Mouse (Mus musculus) E14TG2a.4 (cell line): ENCODE data around the gene Polr2h.

Source experiments
- CTCF ChIP-seq: conservative IDR thresholded peaks from 2 replicates; pipeline ENCODE4 v1.5.1; 2014; ENCODE audit warnings: low read length
- NANOG ChIP-seq: IDR thresholded peaks from 2 replicates; pipeline ENCODE4 v1.6.1; 2014; ENCODE audit warnings: borderline replicate concordance, low read length, mixed read lengths
- POU5F1 ChIP-seq: IDR thresholded peaks from 2 replicates; pipeline ENCODE4 v1.6.1; 2014; ENCODE audit warnings: low read length, borderline replicate concordance

DNA sequence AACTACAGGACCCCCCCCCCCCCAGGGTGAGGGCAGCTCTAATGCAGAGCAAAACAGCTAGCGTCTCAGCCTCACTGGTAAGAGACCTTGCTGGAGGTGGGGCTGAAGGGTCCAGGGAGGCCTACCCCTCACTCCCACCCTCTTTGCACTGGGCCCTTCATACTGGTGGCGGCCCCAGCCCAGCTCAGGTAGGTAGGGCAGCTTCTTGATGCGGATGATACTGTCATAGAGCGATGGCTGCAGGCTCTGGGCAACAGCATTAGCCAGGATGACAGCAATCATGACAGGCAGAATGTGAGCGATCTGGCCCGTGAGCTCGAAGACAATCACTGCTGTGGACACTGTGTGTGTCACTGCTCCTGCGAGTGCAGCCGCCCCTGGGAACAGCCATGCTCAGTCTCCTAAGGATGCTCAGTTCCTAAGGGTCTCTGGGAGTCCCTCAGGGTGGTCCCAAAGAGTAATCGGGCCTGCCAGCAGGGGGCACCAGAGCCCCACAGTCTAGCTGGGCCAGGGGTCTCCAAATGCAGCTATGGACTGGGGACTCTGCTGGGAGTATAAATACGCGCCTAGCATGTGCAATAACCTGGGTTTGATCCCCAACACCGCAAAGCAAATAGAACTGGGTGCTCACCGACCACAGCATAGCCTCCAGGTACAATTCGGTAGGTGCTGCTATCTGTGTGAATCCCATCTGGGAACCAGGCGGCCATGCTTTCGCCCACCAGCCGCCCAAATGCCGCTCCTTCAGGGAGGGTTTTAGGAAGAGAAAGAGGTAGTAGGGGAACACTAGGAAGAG, 8.3 kb upstream of the Polr2h start:
- TF ChIP-seq CTCF (peak; percentile 63), NANOG (no peak), POU5F1 (no peak)
